In the genomic region with DNA sequence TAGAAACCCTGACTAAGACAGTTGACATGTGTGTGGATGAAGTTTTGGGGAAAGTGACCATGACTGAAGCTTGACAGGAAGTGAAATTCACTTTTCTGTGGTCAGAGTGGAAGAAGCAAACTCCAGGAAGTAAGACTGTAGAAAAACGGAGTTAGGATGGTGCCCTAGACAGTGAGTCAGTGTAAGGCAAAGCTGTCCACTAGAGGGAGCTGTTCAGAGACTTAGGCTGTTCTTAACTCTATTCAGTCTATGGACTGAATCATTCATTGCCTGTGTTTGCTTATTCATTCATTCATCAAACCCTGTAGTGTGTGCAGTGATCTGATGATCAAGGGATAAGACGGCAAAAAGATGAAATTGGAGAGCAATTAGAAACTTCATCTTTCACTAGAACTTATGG, we compare ENCODE assay signal across 8 mouse cellular contexts.
A peak's percentile ranks its signal among the peaks of the same experiment; 100 is the strongest.
DNase-seq lines count a peak whose midpoint lies in the region; ATAC-seq and TF ChIP-seq lines count a peak whose summit lies in the region.

No protein-coding gene starts in this region.

- no peak for ATAC-seq in forebrain, postnatal 0 days
- no peak for ATAC-seq in forebrain, embryonic 12.5 days (ENCODE audit: low FRiP score)

- H3K9me3 ChIP-seq in forebrain, postnatal 0 days (ENCODE audit: low read length): no peaks in the 10 kb centered on the region
- no peaks in the 10 kb centered on the region for H3K9me3 ChIP-seq in forebrain, embryonic 12.5 days
- H3K9me3 ChIP-seq in forebrain, embryonic 10.5 days: no peaks in the 10 kb centered on the region

- DNase-seq in forebrain, postnatal 0 days: peak; percentile 38
- peak; percentile 8 for DNase-seq in thymus, postnatal 4 days
- no peak for DNase-seq in thymus, postnatal 25 days
- DNase-seq in layer of hippocampus, adult 2 months (ENCODE audit: low spot score in 2 of 2): peak; percentile 36 to 65
- peak; percentile 57 to 62 for DNase-seq in right cerebral cortex, adult 2 months (ENCODE audit: low spot score in 2 of 2)
- no peak for DNase-seq in MN1 (ENCODE audit: low spot score)
- DNase-seq in forebrain, embryonic 10.5 days (ENCODE audit: extremely low spot score, low spot score): no peak

- H3K9ac ChIP-seq in forebrain, postnatal 0 days: no peak overlapping the region
- H3K9ac ChIP-seq in forebrain, embryonic 12.5 days: no peak overlapping the region

- H3K4me1 ChIP-seq in forebrain, postnatal 0 days (ENCODE audit: insufficient read depth): no peaks in the 10 kb centered on the region
- H3K4me1 ChIP-seq in forebrain, embryonic 12.5 days: no peaks in the 10 kb centered on the region
- H3K4me1 ChIP-seq in forebrain, embryonic 10.5 days: no peaks in the 10 kb centered on the region

- H3K27me3 ChIP-seq in forebrain, postnatal 0 days (ENCODE audit: insufficient read depth, low read length): no peaks in the 10 kb centered on the region
- H3K27me3 ChIP-seq in forebrain, embryonic 12.5 days: 0 out of 2 replicates have a peak, but pooled peaks cover 3% of the 10 kb centered on the region
- no peaks in the 10 kb centered on the region for H3K27me3 ChIP-seq in forebrain, embryonic 10.5 days (ENCODE audit: poor library complexity, severe bottlenecking)

- peak; percentile 62 for TF ChIP-seq CTCF in forebrain, postnatal 0 days (IDR thresholded peaks at IDR 0.05; ENCODE audit: low read depth)
- peak; percentile 92 for TF ChIP-seq CTCF in layer of hippocampus, adult 2 months (conservative IDR thresholded peaks at IDR 0.05)

- H3K27ac ChIP-seq in forebrain, postnatal 0 days (ENCODE audit: low read depth, low read length): no peak overlapping the region
- no peak overlapping the region for H3K27ac ChIP-seq in forebrain, embryonic 12.5 days
- H3K27ac ChIP-seq in layer of hippocampus, adult 2 months: no peak overlapping the region
- no peak overlapping the region for H3K27ac ChIP-seq in forebrain, embryonic 10.5 days

- H3K4me3 ChIP-seq in forebrain, postnatal 0 days (ENCODE audit: low read depth, low read length): no peak overlapping the region
- no peak overlapping the region for H3K4me3 ChIP-seq in forebrain, embryonic 12.5 days (replicated peaks)
- H3K4me3 ChIP-seq in layer of hippocampus, adult 2 months: no peak overlapping the region
- H3K4me3 ChIP-seq in forebrain, embryonic 10.5 days: no peak overlapping the region

- WGBS in forebrain, postnatal 0 days: 62% methylated on average over 2 of the region's 2 CpGs
- WGBS in forebrain, embryonic 12.5 days: 57% methylated on average over 2 of the region's 2 CpGs
- 65% methylated on average over 2 of the region's 2 CpGs for WGBS in forebrain, embryonic 10.5 days

- no peak overlapping the region for H3K4me2 ChIP-seq in forebrain, postnatal 0 days (ENCODE audit: low read depth)
- H3K4me2 ChIP-seq in forebrain, embryonic 12.5 days: no peak overlapping the region

- H3K36me3 ChIP-seq in forebrain, postnatal 0 days (ENCODE audit: insufficient read depth): no peaks in the 10 kb centered on the region
- no peaks in the 10 kb centered on the region for H3K36me3 ChIP-seq in forebrain, embryonic 12.5 days (replicated peaks)
- no peaks in the 10 kb centered on the region for H3K36me3 ChIP-seq in forebrain, embryonic 10.5 days (replicated peaks)

Comparison
In these comparisons a context has a peak if more than half of its experiments do, and no peak if none do; other contexts are left out.
1. DNase-seq: peak in forebrain, postnatal 0 days (single experiment), thymus, postnatal 4 days (single experiment), layer of hippocampus, adult 2 months (2 of 2) and right cerebral cortex, adult 2 months (2 of 2); none in thymus, postnatal 25 days (single experiment), MN1 (single experiment) and forebrain, embryonic 10.5 days (single experiment).